Mouse (Mus musculus) CH12.LX (cell line): ENCODE measurements around the gene Fam186a.

Experiments
- CTCF ChIP-seq, 2 experiments: IDR thresholded peaks in 1 of 2; conservative IDR thresholded peaks in 1 of 2; 2 replicates each; pipeline ENCODE4 v1.5.1; 2011 to 2012; ENCODE audit warnings: low read depth in 2 of 2, low read length in 2 of 2, improper control_type of control experiment in 1 of 2, inconsistent platforms in 1 of 2, mild to moderate bottlenecking in 1 of 2, moderate library complexity in 1 of 2
- HCFC1 ChIP-seq: IDR thresholded peaks from 2 replicates; pipeline ENCODE4 v1.6.1; 2012; ENCODE audit warnings: low read depth, mild to moderate bottlenecking, inconsistent platforms, low read length, improper control_type of control experiment
- JUND ChIP-seq: conservative IDR thresholded peaks from 2 replicates; pipeline ENCODE4 v1.6.1; 2011; ENCODE audit warnings: low read depth, low read length, improper control_type of control experiment
- MAFK ChIP-seq: IDR thresholded peaks from 2 replicates; pipeline ENCODE4 v1.6.1; 2011; ENCODE audit warnings: low read length, improper control_type of control experiment; ENCODE audit not compliant: insufficient replicate concordance
- ZC3H11A ChIP-seq: IDR thresholded peaks from 2 replicates; pipeline ENCODE4 v1.6.1; 2012; ENCODE audit warnings: low read depth, mild to moderate bottlenecking, inconsistent platforms, low read length, improper control_type of control experiment

DNA sequence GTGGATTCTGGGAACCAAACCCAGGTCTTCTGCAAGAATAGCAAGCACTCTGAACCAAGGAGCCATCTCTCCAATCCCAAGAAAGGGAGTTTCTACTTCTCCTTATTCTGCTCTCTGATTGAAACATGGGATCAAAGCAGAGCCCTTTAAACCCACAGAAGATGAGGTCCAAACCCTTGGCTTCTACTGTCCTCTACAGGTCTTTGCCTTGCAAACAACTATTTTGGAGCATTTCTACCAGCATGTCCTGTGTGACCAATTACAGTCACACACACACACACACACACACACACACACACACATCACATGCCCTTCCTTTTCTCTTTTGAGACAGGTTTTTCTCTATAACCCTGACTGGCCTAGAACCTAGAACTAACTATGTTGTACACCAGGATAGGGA lies 70.2 kb downstream of the Fam186a start:
- TF ChIP-seq MAFK (no peak), CTCF (conservative IDR thresholded peaks at IDR 0.05 in 1 of 2, IDR thresholded peaks at IDR 0.05 in 1 of 2; ENCODE audit: low read depth in 2 of 2, low read length in 2 of 2) (peak in 1 of 2 experiments; percentile 48; a peak in 2 of 4 replicates), ZC3H11A (no peak), HCFC1 (no peak), JUND (no peak)
